Mouse (Mus musculus) forebrain, embryonic 14.5 days (tissue): Measurements from ENCODE around the gene Tubb1. TPM values are rescaled to one million over a fixed set of nuclear protein-coding genes. Genes with fewer than 3 reads are reported as not detected.
A peak's percentile ranks its signal among the peaks of the same experiment; 100 is the strongest.

Experiments
- ATAC-seq: fragments of 200-750 bp; cut with Nextera tagmentation; 2 replicates; pipeline ENCODE4 v1.8.0; 2017; ENCODE audit warnings: mild to moderate bottlenecking, moderate library complexity
- DNase-seq: peaks from one replicate; pipeline ENCODE4 v3.0.0-alpha.2; 2015; ENCODE audit warnings: low spot score
- H3K27ac ChIP-seq: fragments of 300-500 bp; sonication (generic); 2 replicates; pipeline ENCODE4 v1.5.1; 2014; ENCODE audit warnings: low read depth, mild to moderate bottlenecking, control low read depth, low read length, moderate library complexity
- H3K27me3 ChIP-seq: fragments of 300-500 bp; sonication (generic); replicated peaks from 2 replicates; pipeline ENCODE4 v1.6.1; 2014; ENCODE audit warnings: low read length, control low read depth, mixed read lengths; ENCODE audit not compliant: control insufficient read depth, insufficient read depth
- H3K36me3 ChIP-seq: fragments of 300-500 bp; sonication (generic); 2 replicates; pipeline ENCODE4 v1.6.1; 2014; ENCODE audit warnings: low read length, control low read depth; ENCODE audit not compliant: control insufficient read depth, insufficient read depth
- H3K4me1 ChIP-seq: fragments of 300-500 bp; sonication (generic); 2 replicates; pipeline ENCODE4 v1.6.1; 2014; ENCODE audit warnings: antibody characterized with exemption, low read length, control low read depth; ENCODE audit not compliant: control insufficient read depth, insufficient read depth
- H3K4me2 ChIP-seq: fragments of 300-500 bp; sonication (generic); 2 replicates; pipeline ENCODE4 v1.6.1; 2014; ENCODE audit warnings: mild to moderate bottlenecking, control low read depth, low read length
- H3K4me3 ChIP-seq: fragments of 300-500 bp; sonication (generic); 2 replicates; pipeline ENCODE4 v1.5.1; 2014; ENCODE audit warnings: low read depth, low read length, control low read depth
- H3K9ac ChIP-seq: fragments of 300-500 bp; sonication (generic); 2 replicates; pipeline ENCODE4 v1.6.1; 2014; ENCODE audit warnings: mild to moderate bottlenecking, low read length, control low read depth, moderate library complexity
- H3K9me3 ChIP-seq: fragments of 300-500 bp; sonication (generic); replicated peaks from 2 replicates; pipeline ENCODE4 v1.6.1; 2016; ENCODE audit warnings: low read length, control low read depth, mixed read lengths; ENCODE audit not compliant: control insufficient read depth
- WGBS: fragments of 180-500 bp; shearing (Covaris S2); extraction: QIAGEN DNeasy Blood & Tissue Kit; methylation state at CpG from one replicate; pipeline ENCODE4 v1.1.7; 2014; 5-methylcytosine and 5-hydroxymethylcytosine counted together
- polyA plus RNA-seq: library from polyadenylated mRNA; unstranded; fragments of >200 nt; fragmentation: Nextera tagmentation; extraction: Ambion mirVana; gene quantifications from 2 replicates; pipeline ENCODE4 v1.2.1, GENCODE M21; 2014

Gene Tubb1
- polyA plus RNA-seq, 1 experiment from 2014 or later = 0.72 TPM

GRCm38 (mm10) chr2:174502321-174502720, 51.8 kb downstream of the Tubb1 start:
- 30% methylated on average over 5 of the region's 5 CpGs for WGBS
- H3K4me2 ChIP-seq = no peak overlapping the region
- H3K27me3 ChIP-seq = no peaks in the 10 kb centered on the region
- H3K27ac ChIP-seq = no peak overlapping the region
- ATAC-seq (0 out of 2 replicates have a peak, but pooled peaks have one; percentile 32), DNase-seq (peak; percentile 8)
- no peaks in the 10 kb centered on the region for H3K36me3 ChIP-seq
- H3K9ac ChIP-seq = no peak overlapping the region
- H3K9me3 ChIP-seq = no peaks in the 10 kb centered on the region
- no peak overlapping the region for H3K4me3 ChIP-seq
- no peaks in the 10 kb centered on the region for H3K4me1 ChIP-seq

- DNase-seq (no peak), ATAC-seq (no peak)
- Histone ChIP-seq H3K9ac (no peak overlapping the region), H3K4me1 (no peaks in the 10 kb centered on the region), H3K4me2 (no peak overlapping the region), H3K27ac (no peak overlapping the region), H3K27me3 (no peaks in the 10 kb centered on the region), H3K4me3 (no peak overlapping the region), H3K9me3 (no peaks in the 10 kb centered on the region), H3K36me3 (no peaks in the 10 kb centered on the region)
- 85% methylated on average over 25 of the region's 25 CpGs for WGBS
These were observed 52.5 kb downstream of the Tubb1 start for GRCm38 (mm10) chr2:174502831-174503460.

Other genes with a start within 250 kb of the Tubb1 start
- 966 and 1,076 TPM in 2 replicates for gene Gnas, start 166.4 kb upstream of the Tubb1 start, polyA plus RNA-seq
- 5.9 and 6.3 TPM in 2 replicates for gene Gm20721, start 104.0 kb upstream of the Tubb1 start, polyA plus RNA-seq
- 111 and 115 TPM in 2 replicates for gene Nelfcd, start 34.9 kb upstream of the Tubb1 start, polyA plus RNA-seq
- gene Ctsz, start 11.7 kb upstream of the Tubb1 start, polyA plus RNA-seq = 86.7 and 94.1 TPM in 2 replicates
- gene Atp5e, start 13.4 kb downstream of the Tubb1 start, polyA plus RNA-seq = 664 and 832 TPM in 2 replicates
- 128 and 133 TPM in 2 replicates for gene Prelid3b, start 22.4 kb downstream of the Tubb1 start, polyA plus RNA-seq
- gene Zfp831, start 192.8 kb downstream of the Tubb1 start, polyA plus RNA-seq = not detected in 2 replicates